Mouse (Mus musculus): ENCODE results near the gene Ppp1r12a.

DNA sequence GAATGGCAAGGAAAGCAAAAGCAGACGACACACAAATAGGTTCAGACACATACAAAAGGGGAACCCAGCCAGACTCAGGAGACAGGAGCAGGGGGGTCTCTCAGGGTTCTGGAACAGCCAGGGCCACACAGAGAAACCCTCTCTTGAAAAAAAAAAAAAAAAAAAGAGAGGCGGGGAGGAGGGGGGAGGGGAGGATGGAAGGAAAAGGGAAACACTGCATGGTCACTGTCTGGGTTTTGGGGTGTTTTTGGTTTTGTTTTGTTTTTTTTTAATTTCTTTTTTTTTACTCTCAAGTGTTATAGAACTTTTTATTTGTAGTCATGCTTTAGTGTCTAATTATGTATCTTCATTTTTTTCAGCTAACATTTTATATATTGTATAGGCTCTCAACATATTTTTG, 89.2 kb downstream of the Ppp1r12a start:
- TF ChIP-seq CTCF (IDR thresholded peaks at IDR 0.05; ENCODE audit: low read depth, low read length): no peak
- no peak for TF ChIP-seq POLR2AphosphoS5 (IDR thresholded peaks at IDR 0.05; ENCODE audit: insufficient replicate concordance, low read depth, low read length)
- TF ChIP-seq TAL1 (conservative IDR thresholded peaks at IDR 0.05; ENCODE audit: low read depth, low read length): no peak
- TF ChIP-seq GATA1 (IDR thresholded peaks at IDR 0.05; ENCODE audit: borderline replicate concordance, low read length): no peak

Data from G1E (cell line).